Mouse (Mus musculus): ENCODE results near the gene Moxd2.

DNA sequence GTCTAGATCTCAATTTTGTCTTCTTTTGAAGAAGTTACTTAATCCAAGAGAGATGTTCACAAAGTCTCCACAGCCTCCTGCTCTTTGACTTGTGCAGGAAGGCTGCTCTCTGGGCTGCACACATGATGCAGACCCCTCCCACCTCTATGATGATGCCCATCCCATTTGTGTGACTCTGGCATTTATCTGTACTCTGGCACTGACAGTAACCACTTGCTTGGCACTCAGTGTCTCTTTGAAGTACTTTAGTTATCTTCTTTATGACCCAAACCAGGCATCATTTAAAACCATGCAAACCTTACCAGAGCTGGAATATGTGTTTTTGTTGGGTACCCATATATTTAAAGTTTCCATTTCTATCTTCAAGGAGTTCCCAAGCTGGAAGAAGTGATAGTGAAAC is 13.0 kb upstream of the Moxd2 start, which contains the start of gene Prss58:
- TF ChIP-seq CTCF (conservative IDR thresholded peaks at IDR 0.05 in 1 of 2, IDR thresholded peaks at IDR 0.05 in 1 of 2; ENCODE audit: low read depth in 2 of 2, low read length in 2 of 2) (no peak), JUND (conservative IDR thresholded peaks at IDR 0.05; ENCODE audit: low read depth, low read length) (no peak), RAD21 (IDR thresholded peaks at IDR 0.05; ENCODE audit: low read depth, low read length) (no peak), POLR2A (IDR thresholded peaks at IDR 0.05; ENCODE audit: low read depth, low read length) (no peak), HCFC1 (IDR thresholded peaks at IDR 0.05; ENCODE audit: low read depth, low read length) (no peak), EP300 (IDR thresholded peaks at IDR 0.05; ENCODE audit: low read length) (no peak)
